Mouse (Mus musculus) CD4-positive, CD25-positive, alpha-beta regulatory T cell (primary cell): ENCODE results near the gene Slc35b2. TPM values are rescaled to one million over a fixed set of nuclear protein-coding genes. Genes with fewer than 3 reads are reported as not detected.

Source experiments
- polyA plus RNA-seq: library from polyadenylated mRNA; unstranded; fragments of 100-300 nt; shearing (Covaris generic); gene quantifications from one replicate; pipeline ENCODE4 v1.2.1, GENCODE M21; 2017

The Slc35b2 gene
- polyA plus RNA-seq: 59.6 TPM

DNA sequence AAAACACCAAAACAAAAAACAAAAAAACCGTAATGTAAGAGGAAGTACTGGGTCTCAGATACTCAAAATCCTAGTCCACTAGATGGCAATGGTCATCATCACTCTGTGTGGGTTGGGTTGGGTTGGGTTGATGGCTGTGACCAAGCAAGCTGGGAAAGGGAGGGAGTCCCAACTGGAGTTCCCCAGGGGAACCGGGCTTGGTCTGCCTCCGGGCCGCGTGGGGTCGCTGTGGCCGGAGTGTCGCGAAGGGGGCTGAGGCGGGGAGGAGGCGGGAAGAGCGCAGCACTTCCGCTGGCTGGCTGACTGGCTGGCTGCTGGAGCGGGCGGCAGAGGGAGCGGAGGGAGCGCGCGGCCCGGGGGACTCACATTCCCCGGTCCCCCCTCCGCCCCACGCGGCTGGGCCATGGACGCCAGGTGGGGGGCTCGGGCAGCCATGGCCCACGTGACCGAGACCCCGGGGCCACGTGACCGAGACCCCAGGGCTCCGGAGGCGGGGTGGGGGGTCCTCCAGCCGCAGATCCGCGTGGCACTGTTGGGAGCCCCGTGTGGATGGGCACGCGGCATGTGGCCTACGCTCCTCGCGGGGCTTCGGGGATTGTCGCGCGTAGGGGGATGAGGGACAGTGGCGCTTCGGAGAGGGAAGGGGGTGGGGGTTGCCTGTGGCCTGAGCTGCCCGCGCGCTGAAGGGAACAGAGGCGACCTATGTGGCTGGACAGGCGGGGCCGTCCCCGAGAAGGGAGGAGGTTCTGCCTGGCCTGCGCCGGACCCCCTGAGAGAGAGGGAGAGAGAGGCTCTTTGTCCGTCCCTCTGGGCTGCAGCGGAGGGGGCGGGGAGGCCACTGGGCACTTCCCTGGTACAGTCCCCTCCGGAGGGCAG lies at the start of gene Slc35b2:
TSS of gene Slc35b2 (plus strand) at position 220 of the 876 bp plus-strand sequence.

GRCm38 (mm10) chr17:45523263-45523662 lies 40.4 kb upstream of the Slc35b2 start, which contains the start of gene Tcte1:
TSS of gene Tcte1 (plus strand) at chr17:45523434.

DNA sequence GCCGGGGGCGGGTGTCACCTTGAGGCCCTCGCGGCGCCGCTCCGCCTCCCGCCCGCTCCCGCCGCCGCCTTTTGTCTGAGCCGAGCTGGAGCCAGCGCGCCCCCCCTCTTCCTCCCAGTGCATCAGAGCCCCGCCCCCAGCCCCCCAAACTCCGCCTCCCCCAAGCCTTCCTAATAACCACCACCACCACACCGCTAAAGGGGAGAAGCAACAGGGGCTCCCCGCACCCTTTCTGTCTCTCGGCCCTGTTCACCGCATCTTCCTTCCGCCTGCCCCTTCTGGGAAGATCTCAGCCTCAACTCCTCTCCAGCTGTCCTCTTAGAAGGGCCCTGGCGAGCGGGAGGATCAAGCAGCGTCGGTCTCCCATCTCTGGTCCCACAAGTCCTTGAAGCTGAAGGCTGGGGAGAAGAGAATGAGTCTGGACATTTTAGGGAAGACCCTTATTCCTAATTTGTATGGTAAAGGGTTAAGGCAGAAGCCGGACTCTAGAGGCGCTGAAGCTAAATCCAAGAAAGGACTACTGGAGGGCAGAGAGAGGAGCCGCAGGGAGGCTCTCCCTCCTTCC lies 14.0 kb upstream of the Slc35b2 start, which contains the start of gene Tmem151b:
TSS of gene Tmem151b (minus strand) at position 61 of the 565 bp plus-strand sequence.

GRCm38 (mm10) chr17:45555452-45556106 lies 8.1 kb upstream of the Slc35b2 start, which contains the start of gene Nfkbie:
TSS of gene Nfkbie (plus strand) at chr17:45555703.

DNA sequence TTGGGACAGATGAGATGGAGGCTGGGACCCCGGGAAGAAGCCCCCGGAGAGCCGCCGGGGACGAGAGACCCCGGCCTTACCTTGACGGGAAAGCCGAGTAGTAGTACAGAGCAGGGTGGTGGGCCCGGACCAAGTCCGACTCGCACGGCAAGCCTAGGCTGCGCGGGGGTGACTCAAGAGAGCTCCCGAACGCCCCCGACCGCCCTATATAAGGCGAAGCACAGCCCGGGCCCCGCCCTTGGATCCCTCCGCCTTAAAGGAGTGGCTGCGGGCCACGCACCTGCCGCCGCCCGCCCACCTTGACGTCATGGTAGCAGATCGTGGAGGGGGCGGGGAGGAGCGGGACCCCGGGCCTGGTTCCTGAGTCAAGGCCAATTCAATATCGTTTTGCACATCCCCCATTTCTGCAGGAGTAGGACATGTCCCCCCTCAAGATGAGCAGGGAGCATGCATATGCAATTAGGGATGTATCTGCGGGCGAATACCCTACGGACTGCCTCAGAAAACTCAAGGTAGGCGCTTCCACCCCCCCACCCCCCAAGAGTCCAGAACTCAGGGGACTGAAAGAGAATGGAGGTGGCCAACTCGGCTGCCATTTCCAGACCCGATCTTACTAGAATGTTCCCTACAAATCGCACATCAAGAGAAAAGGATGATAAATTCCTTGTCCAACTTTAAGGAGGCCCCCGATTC lies 9.6 kb downstream of the Slc35b2 start, which contains the start of gene Hsp90ab1:
TSS of gene Hsp90ab1 (minus strand) at position 185 of the 693 bp plus-strand sequence.

DNA sequence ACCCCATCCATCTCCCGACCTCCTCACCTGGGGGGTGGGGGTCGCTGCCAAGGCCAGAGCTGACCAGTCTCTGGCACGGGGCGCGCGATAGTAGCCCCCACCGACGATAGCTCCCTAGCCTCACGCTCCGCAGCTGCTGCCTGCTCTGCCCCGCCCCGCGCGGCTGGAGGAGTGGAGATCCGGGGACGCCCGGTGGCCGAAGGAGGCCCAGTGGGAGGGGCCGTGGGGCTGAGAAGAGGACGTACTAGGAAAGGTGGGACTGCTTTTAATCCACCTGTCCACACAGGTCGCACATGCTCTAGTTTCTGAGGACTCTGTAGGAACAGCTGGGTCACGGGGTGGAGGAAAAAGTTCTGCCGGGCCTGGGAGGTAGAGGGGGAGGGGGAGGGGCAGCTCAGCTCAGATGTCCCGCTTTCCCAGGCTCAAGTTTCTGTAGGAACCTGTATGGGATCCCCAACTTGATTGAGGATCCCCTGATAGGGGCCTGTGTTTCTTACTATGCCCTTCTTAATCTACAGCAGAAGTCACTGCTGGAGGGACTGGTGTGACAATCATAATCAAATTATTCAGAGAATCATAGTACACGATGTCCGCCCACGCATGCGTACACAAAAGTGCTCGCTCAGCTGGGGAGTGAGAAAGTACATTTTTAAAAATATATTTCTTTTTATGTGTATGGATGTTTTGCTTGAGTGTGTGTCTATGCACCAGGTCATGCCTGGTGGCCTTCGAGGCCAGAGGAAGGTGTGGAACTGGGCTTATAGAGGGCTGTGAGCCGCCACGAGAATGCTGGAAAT lies 36.0 kb downstream of the Slc35b2 start, which contains the start of gene Slc29a1:
TSS of gene Slc29a1 (minus strand) at position 161 of the 797 bp plus-strand sequence.

DNA sequence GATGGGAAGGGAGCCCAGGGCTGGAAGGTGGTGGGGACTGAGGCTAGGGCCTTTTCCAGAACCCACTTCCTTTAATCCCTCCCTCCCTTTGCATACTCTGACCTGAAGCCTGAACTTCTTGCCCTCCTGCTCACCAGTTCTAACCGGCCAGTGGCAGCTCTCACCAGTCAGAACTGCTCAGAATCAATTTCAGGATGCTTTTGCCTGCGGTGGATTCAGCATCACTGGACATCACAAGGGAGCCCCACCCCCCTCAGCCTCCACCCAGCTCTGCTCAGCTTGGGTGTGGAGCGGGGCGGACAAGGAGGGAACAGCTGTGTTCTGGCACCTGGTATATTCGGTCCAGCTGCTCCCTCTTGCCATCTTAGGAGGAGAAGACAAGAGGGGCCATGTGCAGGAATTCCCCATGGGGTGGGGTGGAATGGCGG lies 38.2 kb downstream of the Slc35b2 start, which contains the start of gene Mymx:
TSS of gene Mymx (minus strand) at position 226 of the 428 bp plus-strand sequence.

Other genes with a start within 250 kb of the Slc35b2 start
- 83.4 TPM for gene Cdc5l, start 130.1 kb upstream of the Slc35b2 start, polyA plus RNA-seq
- gene Spats1, start 88.5 kb upstream of the Slc35b2 start, polyA plus RNA-seq: 0.62 TPM
- 14.7 TPM for gene Aars2, start 57.0 kb upstream of the Slc35b2 start, polyA plus RNA-seq
- not detected for gene Tcte1, start 40.4 kb upstream of the Slc35b2 start, polyA plus RNA-seq
- gene Tmem151b, start 14.2 kb upstream of the Slc35b2 start, polyA plus RNA-seq: 0.05 TPM
- gene Nfkbie, start 8.2 kb upstream of the Slc35b2 start, polyA plus RNA-seq: 64.8 TPM
- gene Hsp90ab1, start 9.4 kb downstream of the Slc35b2 start, polyA plus RNA-seq: 678 TPM
- gene Slc29a1, start 35.7 kb downstream of the Slc35b2 start, polyA plus RNA-seq: 128 TPM
- gene Mymx, start 38.2 kb downstream of the Slc35b2 start, polyA plus RNA-seq: not detected
- not detected for gene Capn11, start 95.5 kb downstream of the Slc35b2 start, polyA plus RNA-seq
- gene Mrpl14, start 122.4 kb downstream of the Slc35b2 start, polyA plus RNA-seq: 68.3 TPM
- gene Tmem63b, start 123.0 kb downstream of the Slc35b2 start, polyA plus RNA-seq: 13.0 TPM
- not detected for gene 1600014C23Rik, start 170.0 kb downstream of the Slc35b2 start, polyA plus RNA-seq